Mouse (Mus musculus) MN1 (cell line): ENCODE results near the gene Pbx4.

Experiments used
- DNase-seq: peaks from one replicate; pipeline ENCODE4 v3.0.0-alpha.2; 2016; ENCODE audit warnings: low spot score

The Pbx4 gene

GRCm38 (mm10) chr8:69809820-69810219 lies 22.5 kb upstream of the Pbx4 start:
- no peak for DNase-seq

- no peak for DNase-seq
Observed at GRCm38 (mm10) chr8:69814881-69815280, 17.4 kb upstream of the Pbx4 start.

- no peak for DNase-seq
Observed at GRCm38 (mm10) chr8:69815396-69815795, 16.9 kb upstream of the Pbx4 start.

- DNase-seq = no peak
Observed at GRCm38 (mm10) chr8:69820466-69820865, 11.8 kb upstream of the Pbx4 start.

GRCm38 (mm10) chr8:69821971-69822385 lies 10.3 kb upstream of the Pbx4 start:
- peak; percentile 74 for DNase-seq

- DNase-seq = peak; percentile 89
Observed at GRCm38 (mm10) chr8:69822386-69823191, 9.7 kb upstream of the Pbx4 start, which contains the start of gene Lpar2. Gene Lpar2 (plus strand): TSS chr8:69822429.

- no peak for DNase-seq
Observed at GRCm38 (mm10) chr8:69826371-69826770, 5.9 kb upstream of the Pbx4 start.

GRCm38 (mm10) chr8:69837057-69837682 lies 4.9 kb downstream of the Pbx4 start:
- no peak for DNase-seq

- no peak for DNase-seq
Observed at GRCm38 (mm10) chr8:69847167-69848065, 15.1 kb downstream of the Pbx4 start.

GRCm38 (mm10) chr8:69848951-69849350 lies 16.7 kb downstream of the Pbx4 start:
- DNase-seq = no peak

- DNase-seq = no peak
Observed at GRCm38 (mm10) chr8:69849899-69850298, 17.6 kb downstream of the Pbx4 start.

GRCm38 (mm10) chr8:69850926-69851506 lies 18.7 kb downstream of the Pbx4 start:
- no peak for DNase-seq

GRCm38 (mm10) chr8:69853869-69854268 lies 21.6 kb downstream of the Pbx4 start:
- DNase-seq = no peak

GRCm38 (mm10) chr8:69860807-69861206 lies 28.5 kb downstream of the Pbx4 start:
- peak; percentile 21 for DNase-seq

- no peak for DNase-seq
Observed at GRCm38 (mm10) chr8:69861251-69861650, 29.0 kb downstream of the Pbx4 start.

- no peak for DNase-seq
Observed at GRCm38 (mm10) chr8:69863387-69864020, 31.2 kb downstream of the Pbx4 start.

- DNase-seq = no peak
Observed at GRCm38 (mm10) chr8:69864180-69864579, 31.9 kb downstream of the Pbx4 start.

GRCm38 (mm10) chr8:69867696-69868326 lies 35.5 kb downstream of the Pbx4 start:
- DNase-seq = no peak

- no peak for DNase-seq
Observed at GRCm38 (mm10) chr8:69870003-69870765, 37.9 kb downstream of the Pbx4 start.

GRCm38 (mm10) chr8:69870907-69871306 lies 38.6 kb downstream of the Pbx4 start:
- no peak for DNase-seq
